Mouse (Mus musculus): ENCODE results near the gene Gba2.

DNA sequence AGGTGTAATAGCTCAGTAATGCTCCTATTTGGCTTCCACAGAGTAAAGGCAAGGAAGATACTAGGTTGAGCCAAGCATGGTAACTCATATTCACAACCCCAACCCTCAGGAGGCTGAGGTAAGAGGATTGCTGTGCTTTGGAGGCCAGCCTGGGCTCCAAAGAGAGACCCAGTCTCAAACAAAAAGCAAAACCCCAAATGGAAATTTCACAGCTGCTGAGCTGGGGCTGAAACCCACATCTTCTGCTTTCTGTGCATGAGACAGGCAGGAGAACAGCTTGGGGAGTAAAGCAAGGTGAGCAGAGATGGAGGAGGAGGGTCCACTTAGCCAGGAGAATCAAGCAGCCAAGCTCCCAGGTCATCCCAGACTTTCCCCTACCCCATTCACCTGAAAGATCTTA, 24.8 kb downstream of the Gba2 start:
- TF ChIP-seq CTCF (IDR thresholded peaks at IDR 0.05; ENCODE audit: low read depth) (no peak), EP300 (optimal IDR thresholded peaks at IDR 0.05) (no peak)

Data from stomach, postnatal 0 days (tissue).